Mouse (Mus musculus): ENCODE data around the gene Slc9b1.

Gene Slc9b1

DNA sequence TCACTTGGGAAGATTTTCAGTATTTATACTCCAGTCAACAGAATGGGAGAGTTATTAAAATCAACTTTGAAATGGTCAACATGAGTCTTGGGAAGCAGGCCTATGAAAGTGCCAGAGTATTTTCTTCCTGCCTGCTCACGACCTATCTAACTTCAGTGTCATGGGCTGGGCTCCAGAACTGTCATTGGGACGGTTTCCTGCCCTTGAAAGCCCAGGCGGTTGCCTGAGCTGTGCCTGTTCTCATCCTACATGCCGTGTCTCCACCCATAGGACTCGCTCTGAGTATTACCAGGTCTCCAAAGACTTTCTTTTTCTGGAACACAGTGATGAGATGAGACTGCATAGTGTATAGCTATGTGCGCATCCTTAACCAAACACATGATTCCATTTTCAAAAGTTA is 45.4 kb downstream of the Slc9b1 start:
- no peak for DNase-seq (ENCODE audit: low spot score in 2 of 2)

- no peak for DNase-seq (ENCODE audit: low spot score in 2 of 2)
Measured at GRCm38 (mm10) chr3:135395085-135395484, 47.3 kb downstream of the Slc9b1 start.

GRCm38 (mm10) chr3:135396081-135396480 is 48.3 kb downstream of the Slc9b1 start:
- DNase-seq (ENCODE audit: low spot score in 2 of 2) = no peak

DNA sequence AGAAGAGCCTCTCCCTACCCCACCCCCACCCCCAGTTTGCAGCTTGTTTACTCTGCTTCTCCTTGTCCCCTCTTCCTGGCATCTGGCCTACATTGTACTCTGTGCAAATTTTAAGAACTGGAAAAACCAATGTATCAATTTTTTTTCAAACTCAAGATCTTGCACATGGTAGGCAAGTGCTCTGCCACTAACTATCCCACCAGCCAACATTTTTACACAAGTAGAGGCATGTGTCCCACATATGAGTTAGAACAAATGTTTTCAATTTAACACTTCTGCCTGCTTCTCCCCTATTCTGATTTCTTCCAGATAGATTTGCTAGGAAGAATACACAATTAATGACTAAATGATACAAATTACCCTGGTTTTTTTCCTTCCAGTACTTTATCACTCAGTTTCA is 49.3 kb downstream of the Slc9b1 start:
- no peak for DNase-seq (ENCODE audit: low spot score in 2 of 2)

- DNase-seq (ENCODE audit: low spot score in 2 of 2) = peak; percentile 83 to 93
Measured at GRCm38 (mm10) chr3:135402201-135402658, 54.4 kb downstream of the Slc9b1 start.

GRCm38 (mm10) chr3:135403211-135403610 is 55.4 kb downstream of the Slc9b1 start:
- no peak for DNase-seq (ENCODE audit: low spot score in 2 of 2)

- DNase-seq (ENCODE audit: low spot score in 2 of 2) = no peak
Measured at GRCm38 (mm10) chr3:135403856-135404255, 56.0 kb downstream of the Slc9b1 start.

DNA sequence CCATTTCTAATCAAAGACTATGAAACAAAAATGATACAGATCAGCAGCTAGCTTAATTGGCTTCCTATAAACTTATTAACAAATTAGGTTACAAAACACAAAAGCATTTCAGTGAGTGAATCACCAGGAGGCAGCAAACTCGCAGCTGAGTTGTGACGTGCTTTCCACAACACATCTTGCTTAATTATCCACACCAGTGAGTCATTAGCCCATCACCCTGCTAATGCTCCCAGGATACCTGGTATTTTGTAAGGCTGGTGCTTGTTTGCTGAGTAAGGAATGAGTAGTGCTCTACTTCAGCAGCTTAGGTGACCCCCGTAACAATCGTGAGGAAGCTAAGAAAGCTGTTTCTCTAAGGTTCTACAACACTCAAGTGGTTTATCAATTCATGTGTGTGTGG is 56.8 kb downstream of the Slc9b1 start:
- no peak for DNase-seq (ENCODE audit: low spot score in 2 of 2)

GRCm38 (mm10) chr3:135407351-135407750 is 59.5 kb downstream of the Slc9b1 start:
- no peak for DNase-seq (ENCODE audit: low spot score in 2 of 2)

DNA sequence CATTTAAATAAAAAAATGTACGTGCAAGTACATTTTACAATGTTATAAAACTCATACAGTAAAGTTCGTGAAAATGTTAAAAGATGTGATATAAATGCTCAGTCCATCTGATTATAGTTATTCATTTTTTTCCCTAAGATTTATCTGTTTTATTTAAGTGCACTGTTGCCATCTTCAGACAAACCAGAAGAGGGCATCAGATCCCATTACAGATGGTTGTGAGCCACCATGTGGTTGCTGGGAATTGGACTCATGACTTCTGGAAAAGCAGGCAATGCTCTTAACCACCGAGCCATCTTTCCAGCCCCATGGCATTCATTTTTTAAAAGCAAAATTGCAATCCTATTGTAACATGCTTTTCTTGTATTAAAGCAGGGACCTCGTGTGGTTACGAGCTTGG is 61.4 kb downstream of the Slc9b1 start:
- DNase-seq (ENCODE audit: low spot score in 2 of 2) = no peak

GRCm38 (mm10) chr3:135411056-135411455 is 63.2 kb downstream of the Slc9b1 start:
- DNase-seq (ENCODE audit: low spot score in 2 of 2) = no peak

- DNase-seq (ENCODE audit: low spot score in 2 of 2) = no peak
Measured at GRCm38 (mm10) chr3:135411824-135412223, 64.0 kb downstream of the Slc9b1 start.

DNA sequence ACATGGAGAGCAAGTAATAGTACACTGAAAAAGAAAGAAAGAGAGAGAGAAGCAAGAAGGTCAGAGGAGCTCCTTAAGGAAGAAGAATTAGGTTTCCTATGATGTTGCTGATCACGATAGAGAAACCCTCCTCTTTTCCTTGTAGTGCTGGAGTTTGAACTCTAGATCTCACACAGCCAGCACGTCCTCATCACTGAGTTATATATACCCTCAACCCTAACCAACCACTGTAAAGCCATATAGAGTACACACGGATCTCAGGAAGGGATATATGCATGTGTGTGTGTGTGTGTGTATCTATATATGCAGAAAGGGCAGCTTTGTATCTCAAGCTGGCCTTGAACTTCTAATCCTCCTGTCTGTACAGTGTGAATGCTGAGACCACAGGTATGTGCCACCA is 69.4 kb downstream of the Slc9b1 start:
- no peak for DNase-seq (ENCODE audit: low spot score in 2 of 2)

DNA sequence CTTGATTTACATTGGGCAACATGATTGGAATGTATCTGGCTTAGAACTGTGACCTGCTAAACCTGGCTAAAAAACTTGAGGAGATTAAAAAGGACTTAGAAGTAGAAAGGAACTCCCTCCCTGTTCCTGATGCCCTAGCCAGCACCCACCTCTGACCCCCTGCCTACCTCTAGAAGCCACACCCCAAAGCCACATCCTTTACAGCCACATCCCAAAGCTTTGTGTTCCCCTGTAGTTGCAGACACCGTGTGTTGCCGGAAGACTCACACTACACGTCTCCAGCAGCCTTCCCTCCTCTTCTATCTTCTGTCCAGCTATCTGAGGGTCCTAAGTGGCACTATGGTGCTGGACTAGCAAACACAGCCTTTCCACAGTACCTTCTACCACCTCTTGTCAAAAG is 70.0 kb downstream of the Slc9b1 start:
- DNase-seq (ENCODE audit: low spot score in 2 of 2) = no peak

DNA sequence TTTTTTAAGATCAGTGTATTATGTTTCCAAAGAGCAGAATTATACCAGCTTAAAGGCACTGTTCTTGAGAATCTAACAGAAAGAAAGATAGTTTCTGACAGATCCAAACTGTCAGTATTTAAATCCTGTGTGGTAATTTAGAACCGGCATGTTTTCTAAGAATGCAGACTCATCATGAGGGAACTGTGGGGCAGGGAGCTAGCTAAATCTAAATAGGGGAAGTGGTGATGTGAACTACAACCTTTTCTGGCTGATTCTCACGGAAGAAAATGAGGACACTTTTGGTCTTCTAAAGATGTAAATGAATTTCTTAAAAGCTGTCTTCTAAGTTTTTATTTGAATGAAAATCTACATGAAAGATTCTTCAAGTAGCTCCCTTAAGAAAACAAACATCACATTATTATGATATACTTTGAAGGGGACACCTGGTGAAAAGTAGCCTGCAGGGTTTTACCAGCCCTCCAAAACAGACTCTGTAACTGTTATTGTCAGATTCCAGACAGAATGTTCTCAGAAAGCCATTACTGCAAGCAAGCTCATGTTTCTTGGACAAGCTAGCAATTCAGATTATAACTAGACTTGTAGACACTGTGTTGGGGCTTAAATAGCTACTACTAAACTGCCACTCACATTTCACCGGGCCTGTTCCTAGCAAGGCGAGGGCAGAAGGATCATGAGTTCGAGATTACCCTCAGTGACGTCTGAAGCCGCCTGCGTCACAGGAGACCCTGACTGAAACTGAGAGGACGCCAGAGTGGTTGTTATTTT is 72.9 kb downstream of the Slc9b1 start:
- no peak for DNase-seq (ENCODE audit: low spot score in 2 of 2)

DNA sequence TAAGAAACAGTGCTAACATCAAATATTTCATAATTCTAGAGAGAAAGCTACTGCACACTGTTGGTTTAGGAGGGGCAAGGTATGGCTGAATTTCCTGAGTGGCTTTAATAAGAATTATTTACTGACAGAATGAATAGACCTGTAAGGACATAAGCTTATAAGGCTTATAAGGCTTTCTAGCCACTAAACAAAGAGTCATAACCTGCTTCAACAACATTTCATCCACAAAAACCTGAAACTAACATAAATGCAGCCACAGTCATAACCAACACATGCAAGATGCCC is 73.4 kb downstream of the Slc9b1 start:
- no peak for DNase-seq (ENCODE audit: low spot score in 2 of 2)

GRCm38 (mm10) chr3:135422232-135422855 is 74.5 kb downstream of the Slc9b1 start:
- peak in 1 of 2 experiments; percentile 22 for DNase-seq (ENCODE audit: low spot score in 2 of 2)

GRCm38 (mm10) chr3:135422856-135423607 is 75.2 kb downstream of the Slc9b1 start:
- peak; percentile 88 to 94 for DNase-seq (ENCODE audit: low spot score in 2 of 2)

- DNase-seq (ENCODE audit: low spot score in 2 of 2) = no peak
Measured at GRCm38 (mm10) chr3:135423608-135424212, 75.9 kb downstream of the Slc9b1 start, which contains the start of gene Cisd2. TSS of gene Cisd2 (minus strand) at chr3:135423925.

DNA sequence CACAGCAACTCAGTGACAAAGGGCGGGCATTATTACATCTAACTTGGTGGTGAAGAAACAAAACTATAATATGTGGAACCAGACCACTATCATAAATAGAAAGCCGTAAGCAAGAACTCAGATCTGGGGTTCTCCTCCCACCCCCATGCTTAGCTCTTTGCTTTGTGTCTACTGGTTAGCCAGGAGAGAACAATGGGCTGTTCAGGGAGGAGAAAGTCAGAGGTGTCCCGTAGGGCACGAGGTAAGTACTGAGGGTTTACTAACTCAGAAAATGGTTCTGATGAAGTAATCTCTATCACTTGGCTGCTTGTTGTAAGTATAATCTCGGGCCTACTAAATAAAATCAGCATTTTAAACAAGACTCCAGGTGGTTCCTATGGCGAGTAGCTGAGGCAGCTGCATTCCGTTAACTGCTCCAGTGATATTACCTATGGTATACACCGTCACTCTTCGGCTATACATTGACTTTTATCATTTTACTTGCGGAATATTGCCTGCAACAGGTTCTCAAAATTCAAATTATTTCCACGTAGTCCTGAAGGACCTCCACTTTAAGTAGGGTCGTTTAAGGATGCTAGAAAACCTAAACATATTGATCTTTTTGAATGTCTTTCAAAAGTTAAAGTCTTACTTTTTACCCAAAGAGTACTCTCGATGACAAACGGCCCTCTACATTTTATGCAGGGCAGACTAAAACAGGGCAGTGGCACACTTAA is 89.2 kb downstream of the Slc9b1 start:
- DNase-seq (ENCODE audit: low spot score in 2 of 2) = no peak

- peak; percentile 98 for DNase-seq (ENCODE audit: low spot score in 2 of 2)
Measured at GRCm38 (mm10) chr3:135437758-135438495, 90.1 kb downstream of the Slc9b1 start, which contains the start of gene Ube2d3. TSS of gene Ube2d3 (plus strand) at chr3:135438149.

Measured in spleen, postnatal 10 days (tissue).